Mouse (Mus musculus): Measurements from ENCODE around the gene Ogg1. TPM values are rescaled to one million over a fixed set of nuclear protein-coding genes. Genes with fewer than 3 reads are reported as not detected.
A peak's percentile ranks its signal among the peaks of the same experiment; 100 is the strongest.

Ogg1 gene
- total RNA-seq, 2 experiments from 2014 or later, result 11.9 to 12.0 TPM

- DNase-seq, result no peak
Measured at GRCm38 (mm10) chr6:113370194-113370929, 43.6 kb downstream of the Ogg1 start.

- DNase-seq, result peak; percentile 44
Measured at GRCm38 (mm10) chr6:113373491-113373890, 46.7 kb downstream of the Ogg1 start.

- DNase-seq, result no peak
Measured at GRCm38 (mm10) chr6:113377172-113377495, 50.4 kb downstream of the Ogg1 start.

GRCm38 (mm10) chr6:113377496-113378385 lies 51.0 kb downstream of the Ogg1 start, which contains the start of the genes Tada3 and Arpc4:
Gene Tada3 (minus strand): TSS chr6:113377883.
Gene Arpc4 (plus strand): TSS chr6:113378115.
- peak; percentile 92 for DNase-seq

- DNase-seq, result no peak
Measured at GRCm38 (mm10) chr6:113379246-113379645, 52.5 kb downstream of the Ogg1 start.

GRCm38 (mm10) chr6:113380480-113380879 lies 53.7 kb downstream of the Ogg1 start:
- DNase-seq, result no peak

GRCm38 (mm10) chr6:113384351-113384927 lies 57.7 kb downstream of the Ogg1 start:
- DNase-seq, result no peak

Other genes starting within 250 kb of the Ogg1 start
- 100 to 1,000 TPM in 1 of 2 experiments, 10 to 100 TPM in 1; 84.7 to 117 TPM for gene Setd5, start 249.6 kb upstream of the Ogg1 start, total RNA-seq (2021)
- 1 to 10 TPM; 3.2 to 4.8 TPM for gene Lhfpl4, start 131.6 kb upstream of the Ogg1 start, total RNA-seq (2021)
- gene Mtmr14, start 89.1 kb upstream of the Ogg1 start, total RNA-seq (2021), result 10 to 100 TPM; 27.4 to 35.3 TPM
- 1 to 10 TPM in 1 of 2 experiments, under 1 TPM in 1; 0.90 to 1.2 TPM for gene Cpne9, start 44.7 kb upstream of the Ogg1 start, total RNA-seq (2021)
- gene Brpf1, start 19.8 kb upstream of the Ogg1 start, total RNA-seq (2021), result 10 to 100 TPM; 32.6 to 37.2 TPM
- gene Camk1, start 17.0 kb downstream of the Ogg1 start, total RNA-seq (2021), result 10 to 100 TPM; 47.1 to 50.3 TPM
- 10 to 100 TPM; 30.5 to 37.1 TPM for gene Tada3, start 50.9 kb downstream of the Ogg1 start, total RNA-seq (2021)
- gene Arpc4, start 51.1 kb downstream of the Ogg1 start, total RNA-seq (2021), result 100 to 1,000 TPM; 181 to 183 TPM
- 1 to 10 TPM; 1.8 to 4.3 TPM for gene Ttll3, start 62.3 kb downstream of the Ogg1 start, total RNA-seq (2021)
- 10 to 100 TPM; 16.4 to 24.4 TPM for gene Rpusd3, start 92.4 kb downstream of the Ogg1 start, total RNA-seq (2021)
- gene Cidec, start 108.8 kb downstream of the Ogg1 start, total RNA-seq (2021), result 100 to 1,000 TPM; 397 to 418 TPM
- gene Jagn1, start 115.6 kb downstream of the Ogg1 start, total RNA-seq (2021), result 10 to 100 TPM; 47.6 to 48.4 TPM
- 1 to 10 TPM; 1.1 to 1.5 TPM for gene Il17re, start 131.5 kb downstream of the Ogg1 start, total RNA-seq (2021)
- 10 to 100 TPM; 22.6 to 25.0 TPM for gene Il17rc, start 144.5 kb downstream of the Ogg1 start, total RNA-seq (2021)
- gene Creld1, start 156.3 kb downstream of the Ogg1 start, total RNA-seq (2021), result 10 to 100 TPM; 35.8 to 43.1 TPM
- under 1 TPM; 0.30 to 0.55 TPM for gene Prrt3, start 175.0 kb downstream of the Ogg1 start, total RNA-seq (2021)
- 10 to 100 TPM; 76.9 to 81.2 TPM for gene Emc3, start 204.7 kb downstream of the Ogg1 start, total RNA-seq (2021)
- 1 to 10 TPM; 5.0 to 7.0 TPM for gene Fancd2, start 204.7 kb downstream of the Ogg1 start, total RNA-seq (2021)

All from adrenal gland, postnatal 10 days (tissue).